29 mouse cellular contexts compared by ENCODE assay signal in the genomic region with DNA sequence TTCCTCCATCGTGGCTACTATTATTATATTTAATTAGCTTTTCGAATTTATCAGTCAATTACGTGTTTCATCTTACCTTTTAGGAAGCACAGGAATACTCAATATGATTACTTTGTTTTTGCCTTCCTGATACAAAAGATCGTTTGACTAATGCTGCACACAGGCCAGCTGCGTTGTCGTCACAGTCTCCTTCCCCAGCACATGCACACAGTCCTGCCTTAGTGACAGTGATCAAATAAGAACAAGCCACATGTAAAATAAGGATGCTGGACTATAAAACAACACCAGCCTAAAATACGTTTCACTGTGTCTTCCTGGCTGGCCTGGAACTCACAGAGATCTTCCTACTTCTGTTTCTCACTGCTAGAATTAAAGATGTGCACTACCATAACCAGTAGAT. TPM values are rescaled to one million over a fixed set of nuclear protein-coding genes. Genes with fewer than 3 reads are reported as not detected.
"Had no signal": no experiment of that assay in that cellular context is flagged by ENCODE, and none has a peak within 500 bp of the region (broad histone marks: within the 10 kb centered on the region; RNA-seq: fewer than 3 reads in every experiment).

No protein-coding gene starts in this region.

- H3K27ac ChIP-seq: gastrocnemius, adult 2 months; heart, embryonic 10.5 days; hindbrain, embryonic 10.5 days; hindbrain, embryonic 12.5 days; intestine, embryonic 15.5 days; limb, embryonic 10.5 days; limb, embryonic 12.5 days; liver, embryonic 13.5 days had no signal

- ATAC-seq: inflammation-experienced regulatory T-cells, adult 6 months; intestine, embryonic 15.5 days; intestine, postnatal 0 days had no signal

- H3K36me3 ChIP-seq: heart, embryonic 10.5 days; heart, embryonic 12.5 days; hindbrain, embryonic 10.5 days; hindbrain, embryonic 12.5 days; intestine, embryonic 15.5 days; limb, embryonic 10.5 days; limb, embryonic 12.5 days; liver, embryonic 13.5 days had no signal

- H3K4me2 ChIP-seq: heart, embryonic 12.5 days; hindbrain, embryonic 12.5 days; intestine, embryonic 15.5 days; limb, embryonic 12.5 days; liver, embryonic 11.5 days; liver, embryonic 13.5 days had no signal

- H3K9ac ChIP-seq: heart, embryonic 12.5 days; hindbrain, embryonic 12.5 days; hindbrain, embryonic 14.5 days; intestine, embryonic 15.5 days; limb, embryonic 12.5 days; liver, embryonic 13.5 days had no signal

- H3K4me3 ChIP-seq: gastrocnemius, adult 2 months; heart, embryonic 10.5 days; heart, embryonic 12.5 days; hindbrain, embryonic 10.5 days; hindbrain, embryonic 12.5 days; intestine, embryonic 15.5 days; limb, embryonic 10.5 days; limb, embryonic 12.5 days; liver, embryonic 13.5 days had no signal

- H3K4me1 ChIP-seq: heart, embryonic 10.5 days; heart, embryonic 12.5 days; intestine, embryonic 15.5 days; limb, embryonic 10.5 days; limb, embryonic 12.5 days had no signal

- H3K27me3 ChIP-seq: heart, embryonic 12.5 days; hindbrain, embryonic 12.5 days; intestine, embryonic 15.5 days; limb, embryonic 12.5 days; liver, embryonic 13.5 days had no signal

- H3K9me3 ChIP-seq: heart, embryonic 10.5 days; heart, embryonic 12.5 days; hindbrain, embryonic 10.5 days; hindbrain, embryonic 12.5 days; intestine, embryonic 15.5 days; limb, embryonic 10.5 days; limb, embryonic 12.5 days; liver, embryonic 13.5 days had no signal

- DNase-seq: gastrocnemius, adult 2 months; gastrocnemius, postnatal 10 days; gastrocnemius, postnatal 25 days; heart, adult 18-20 months; heart, postnatal 10 days; heart, postnatal 4 days; kidney, adult 18-20 months; kidney, adult 8-10 months; kidney, postnatal 10 days; kidney, postnatal 25 days; kidney, postnatal 4 days; liver; liver, embryonic 13.5 days had no signal

RNA-seq across cellular contexts. Expression of a gene that starts 0.6 kb away (rescaled TPM):
- total RNA-seq: gastrocnemius, adult 2 months; gastrocnemius, postnatal 25 days; gastrocnemius, postnatal 4 days; heart, adult 18-20 months; heart, adult 8-10 months; heart, postnatal 10 days; heart, postnatal 25 days; heart, postnatal 4 days had no signal
- polyA plus RNA-seq: liver, embryonic 13.5 days had no signal

RNA-seq across cellular contexts. Expression of a gene that starts 19.1 kb away (rescaled TPM):
- polyA plus RNA-seq: heart, embryonic 12.5 days; hindbrain, embryonic 14.5 days; hindbrain, embryonic 16.5 days had no signal

RNA-seq across cellular contexts. Expression of a gene that starts 25.9 kb away (rescaled TPM):
- total RNA-seq: gastrocnemius, adult 2 months; heart, adult 18-20 months; left cerebral cortex, postnatal 25 days had no signal
